Mouse (Mus musculus) C2C12 (cell line): ENCODE measurements at regions not wholly inside any gene's neighbourhood (a gene's known extent, or its start where the extent isn't known, plus 50 kb on each side); places are given as distances from the start of the nearest gene placed in this dataset.

Source experiments
- CEBPB ChIP-seq: IDR thresholded peaks from one replicate; pipeline ENCODE4 v1.6.1; 2011; ENCODE audit warnings: low read depth, mild to moderate bottlenecking, control low read depth, moderate library complexity
- CTCF ChIP-seq: IDR thresholded peaks from one replicate; pipeline ENCODE4 v1.5.1; 2011; ENCODE audit not compliant: control insufficient read depth, insufficient read depth, insufficient read length
- MAX ChIP-seq: IDR thresholded peaks from one replicate; pipeline ENCODE4 v1.6.1; 2011; ENCODE audit warnings: mild to moderate bottlenecking, control low read depth
- MYOG ChIP-seq: IDR thresholded peaks from one replicate; pipeline ENCODE4 v1.6.1; 2011; ENCODE audit not compliant: control insufficient read depth, insufficient read length; ENCODE audit errors: extremely low read depth
- USF1 ChIP-seq: IDR thresholded peaks from one replicate; pipeline ENCODE4 v1.6.1; 2011; ENCODE audit warnings: low read depth, mild to moderate bottlenecking, control low read depth, moderate library complexity

DNA sequence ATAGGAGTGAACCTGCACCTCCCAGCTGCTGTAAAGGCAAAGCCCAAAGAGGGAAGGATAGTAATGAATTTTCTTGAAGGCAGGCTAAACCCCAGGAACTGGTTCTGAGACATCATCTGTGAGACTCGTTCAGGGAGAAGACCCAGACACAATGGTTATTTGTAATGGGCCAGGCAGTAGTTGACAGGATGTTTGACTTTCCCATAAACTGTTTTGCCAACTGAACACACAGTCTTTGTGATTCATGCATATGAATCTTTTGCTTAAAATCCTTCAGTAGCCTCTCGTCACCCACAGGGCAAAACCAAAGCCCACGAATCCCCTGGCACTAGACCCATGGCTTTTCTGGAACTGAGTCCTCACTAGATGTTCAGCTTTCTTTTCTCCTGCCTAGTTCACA lies 148.3 kb upstream of the Inhba start:
- no peak for TF ChIP-seq MAX
- no peak for TF ChIP-seq CTCF
- no peak for TF ChIP-seq MYOG
- TF ChIP-seq USF1: no peak
- no peak for TF ChIP-seq CEBPB
